Mouse (Mus musculus) stomach, adult 2 months (tissue): ENCODE measurements around the gene Ophn1. TPM values are rescaled to one million over a fixed set of nuclear protein-coding genes. Genes with fewer than 3 reads are reported as not detected.

Source experiments
- polyA plus RNA-seq: library from polyadenylated mRNA; depleted of rRNA; stranded (reverse); fragments of >200 nt; gene quantifications from 2 replicates; pipeline ENCODE4 v1.2.3, GENCODE M21; 2012; rRNA removed

Gene Ophn1
- 2.9 and 4.0 TPM in 2 replicates for polyA plus RNA-seq

GRCm38 (mm10) chrX:98890406-98891116 lies at the start of gene Ophn1:
Ophn1 (minus strand) TSS chrX:98891025.

GRCm38 (mm10) chrX:98936101-98936500 lies 45.3 kb upstream of the Ophn1 start, which contains the start of gene Yipf6:
Yipf6 (plus strand) TSS chrX:98936316.

Other genes with a start within 250 kb of the Ophn1 start
- gene Yipf6, start 45.3 kb upstream of the Ophn1 start, polyA plus RNA-seq, result 2.2 and 6.7 TPM in 2 replicates
- 6.0 and 8.1 TPM in 2 replicates for gene Stard8, start 112.2 kb upstream of the Ophn1 start, polyA plus RNA-seq
- 19.9 and 24.2 TPM in 2 replicates for gene Efnb1, start 245.1 kb upstream of the Ophn1 start, polyA plus RNA-seq